Mouse (Mus musculus): ENCODE data around the gene Akr1c20. TPM values are rescaled to one million over a fixed set of nuclear protein-coding genes. Genes with fewer than 3 reads are reported as not detected.

Akr1c20 gene
- total RNA-seq (2021) = not detected

DNA sequence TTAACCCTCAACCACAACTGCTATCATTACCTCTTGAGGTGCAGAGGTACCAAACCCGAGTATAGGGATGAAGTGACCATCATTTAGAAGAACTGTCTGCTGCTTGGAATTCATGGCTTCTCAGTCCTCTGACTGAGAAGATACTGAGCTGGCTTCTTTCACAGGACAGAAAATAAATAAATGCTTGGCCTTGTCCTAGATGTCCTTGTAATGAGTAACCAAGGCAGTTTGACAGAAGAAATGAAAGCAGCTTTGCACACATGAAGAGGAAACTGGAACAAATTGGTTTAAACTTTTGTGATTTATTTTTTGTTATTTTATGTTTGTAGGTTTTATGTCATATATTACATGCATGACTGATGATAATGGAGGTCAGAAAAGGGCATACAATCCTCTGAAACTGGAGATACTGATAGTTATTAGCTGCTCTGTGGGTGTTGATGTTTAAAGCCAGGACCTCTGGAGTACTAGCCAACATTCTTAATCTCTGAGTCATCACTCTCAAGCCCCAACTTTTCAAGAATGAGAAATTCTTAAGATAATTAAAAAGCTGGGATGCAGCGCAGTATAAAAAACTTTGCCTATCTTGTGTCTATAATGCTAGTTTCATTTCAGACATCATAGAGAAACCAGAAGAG lies at the start of gene Akr1c20:
Gene Akr1c20, minus strand, starts transcription at position 145 of the 638 bp plus-strand sequence.
- DNase-seq = no peak
- intact Hi-C loops (cut with DNase I) = no loop called here

DNA sequence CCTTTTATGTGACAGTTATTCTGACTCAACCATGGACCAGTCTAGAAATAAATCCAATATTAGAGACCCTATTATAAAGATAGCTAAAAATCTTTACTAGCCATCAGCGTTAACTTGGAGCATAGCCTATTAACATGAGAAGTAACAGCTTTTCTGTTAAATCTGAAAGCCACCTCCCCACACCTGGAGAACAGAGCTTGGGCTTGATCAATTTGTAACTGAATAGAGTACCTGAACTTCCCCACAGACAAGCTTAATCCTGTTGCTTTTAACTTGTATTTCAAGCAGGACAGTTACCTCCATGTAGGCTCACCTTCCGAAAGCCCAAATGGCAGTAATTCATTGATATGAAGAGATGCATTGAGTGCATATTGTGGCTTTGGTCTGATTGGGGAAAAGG lies 42.9 kb upstream of the Akr1c20 start:
- DNase-seq = no peak
- intact Hi-C loops (cut with DNase I) = no loop called here

DNA sequence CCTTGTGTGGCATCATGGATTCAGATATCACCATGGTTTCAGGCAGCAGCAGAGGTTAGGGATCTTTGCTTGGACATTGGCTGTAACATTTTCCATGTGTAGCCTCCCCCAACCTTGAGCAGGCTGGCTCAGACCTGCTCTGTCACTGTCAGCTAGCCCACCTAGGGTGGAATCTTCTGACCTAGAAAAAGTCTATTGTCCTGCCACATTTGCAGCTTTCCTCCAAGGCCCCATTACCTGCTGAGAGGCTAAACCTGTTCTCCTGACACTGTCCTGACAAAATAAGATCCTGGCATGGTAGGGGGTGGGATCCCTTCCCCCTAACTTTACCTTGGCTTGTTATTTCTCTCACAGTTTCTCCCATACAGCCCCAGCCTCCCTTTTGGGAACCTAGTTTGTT lies 37.4 kb upstream of the Akr1c20 start:
- intact Hi-C loops (cut with DNase I) = no loop called here
- DNase-seq = no peak

DNA sequence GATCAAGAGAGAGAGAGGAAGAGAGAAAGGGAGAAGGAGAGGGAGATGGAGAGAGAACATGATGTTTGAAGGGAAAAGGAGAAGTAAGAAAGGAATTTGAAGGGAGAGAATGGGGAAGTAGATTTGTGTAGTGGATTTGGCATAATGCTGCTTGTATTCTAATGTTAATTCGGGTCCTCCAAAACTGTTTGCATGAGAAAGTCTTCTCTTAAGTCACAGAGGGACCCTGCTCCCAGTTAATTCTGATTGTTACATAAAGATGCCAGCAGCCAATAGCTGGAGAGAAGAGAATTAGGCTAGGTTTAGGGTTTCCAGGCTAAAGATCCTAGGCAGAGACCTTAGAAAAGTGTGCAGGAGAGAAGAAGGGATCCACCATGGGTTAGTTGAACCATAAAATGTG lies 36.0 kb upstream of the Akr1c20 start:
- no peak for DNase-seq
- intact Hi-C loops (cut with DNase I) = no loop called here

DNA sequence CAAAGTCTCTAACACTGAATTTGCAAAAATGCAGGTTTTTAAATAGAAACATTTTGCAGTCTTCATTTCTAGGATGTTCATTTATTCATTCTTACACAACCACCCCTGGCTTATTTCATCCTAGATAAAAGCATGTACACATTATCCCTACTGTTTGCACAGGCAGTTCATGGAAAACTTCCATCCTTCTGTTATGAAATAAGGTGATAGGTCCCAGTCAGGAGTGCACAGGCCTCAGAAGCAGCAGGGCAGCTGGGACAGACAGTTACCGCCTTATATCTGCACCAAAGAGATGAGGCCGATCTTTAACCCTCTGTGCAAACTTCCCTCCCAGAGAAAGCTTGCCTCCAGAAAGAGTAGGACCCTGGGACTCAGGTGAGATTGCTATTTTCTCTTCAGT lies 8.3 kb downstream of the Akr1c20 start:
- no peak for DNase-seq
- intact Hi-C loops (cut with DNase I) = no loop called here

DNA sequence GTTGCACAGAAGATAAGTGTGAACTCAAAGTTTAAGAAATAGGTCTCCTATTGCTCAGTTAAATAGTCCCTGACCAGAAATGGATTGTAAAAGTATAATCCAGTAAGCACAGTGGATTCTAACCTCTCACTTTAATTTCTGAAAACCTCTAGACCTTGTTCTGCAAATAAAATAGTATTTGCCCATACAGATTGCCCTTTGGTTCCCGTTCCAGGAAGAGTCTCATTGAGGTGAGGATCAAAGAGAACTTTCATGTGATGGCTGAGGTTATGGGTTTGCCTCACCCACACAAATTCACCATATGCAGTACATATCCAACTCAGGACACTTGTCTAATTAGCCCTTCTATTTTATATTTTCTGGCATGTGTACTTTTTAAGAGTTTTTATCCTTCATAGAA lies 55.2 kb downstream of the Akr1c20 start:
- intact Hi-C loops (cut with DNase I) = no loop called here

DNA sequence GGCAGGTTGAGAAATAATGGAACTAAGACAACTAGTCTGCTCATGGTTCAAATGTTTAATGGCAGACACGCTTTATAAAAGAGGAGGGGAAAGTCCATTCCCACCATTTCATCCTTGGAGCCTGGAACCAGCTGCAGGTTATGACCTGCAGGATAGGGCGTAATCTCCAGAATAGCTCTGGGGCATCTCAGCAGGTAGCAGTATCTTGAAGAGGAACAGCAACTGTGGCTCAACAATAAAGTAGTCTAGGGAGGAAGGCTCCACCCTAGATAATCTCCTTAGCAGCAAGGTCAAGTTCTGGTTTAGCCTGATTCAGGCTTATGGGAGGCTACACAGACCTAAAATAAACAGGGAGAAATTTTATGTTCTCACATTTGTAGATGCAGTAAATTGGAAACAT lies 57.5 kb downstream of the Akr1c20 start:
- intact Hi-C loops (cut with DNase I) = no loop called here
- DNase-seq = no peak

More for the DNA sequence above, 55.2 kb downstream of the Akr1c20 start:
- DNase-seq = no peak

Other genes starting within 250 kb of the Akr1c20 start
- not detected for gene Akr1c12, start 243.9 kb downstream of the Akr1c20 start, total RNA-seq (2021)
- not detected for gene Akr1c6, start 89.0 kb downstream of the Akr1c20 start, total RNA-seq (2021)
- gene Akr1c21, start 50.7 kb upstream of the Akr1c20 start, total RNA-seq (2021) = not detected
- gene Akr1e1, start 85.8 kb upstream of the Akr1c20 start, total RNA-seq (2021) = 10 to 100 TPM; 17.2 to 19.8 TPM

Measured in heart, postnatal 36 days (tissue).